Mouse (Mus musculus): ENCODE measurements around the gene Olfr1087. TPM values are rescaled to one million over a fixed set of nuclear protein-coding genes. Genes with fewer than 3 reads are reported as not detected.
"Not testable (repeated sequence)": the region's sequence is repeated elsewhere in the genome, so short reads cannot be mapped to it uniquely, and the experiment has no call there.

The Olfr1087 gene
- not detected in 2 replicates for total RNA-seq (2014; rRNA removed; ENCODE audit: low replicate concordance)
- polyA plus RNA-seq (2015; fragmentation: Nextera tagmentation; extraction: Ambion mirVana), result not detected in 2 replicates

DNA sequence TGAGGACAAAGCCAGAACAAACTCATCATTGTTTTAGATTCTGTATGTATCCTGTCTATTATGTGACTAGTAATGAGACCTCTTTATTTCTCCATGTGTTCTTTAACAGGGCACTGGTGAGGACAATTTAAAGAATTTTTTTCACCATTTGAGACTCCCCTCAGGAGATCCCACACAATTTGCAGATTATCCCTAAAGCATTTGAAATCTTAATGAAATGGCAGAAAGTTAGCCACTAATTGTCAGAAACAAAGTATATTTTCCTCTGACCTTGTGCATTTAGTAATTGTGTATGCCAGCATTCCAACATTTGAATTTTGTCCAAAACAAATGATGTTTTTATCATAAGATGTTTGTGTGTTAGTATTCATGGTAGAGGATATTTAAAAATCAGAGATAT lies at the start of gene Olfr1087:
Gene Olfr1087 (minus strand): TSS at position 101 of the 400 bp plus-strand sequence.
- H3K36me3 ChIP-seq (replicated peaks; ENCODE audit: control insufficient read depth, insufficient read depth, low read length), result no peaks in the 10 kb centered on the region
- H3K9ac ChIP-seq (replicated peaks; ENCODE audit: low read depth, low read length), result no peak within 1 kb of the TSS
- H3K4me2 ChIP-seq (ENCODE audit: low read depth, low read length), result no peak within 1 kb of the TSS
- no peak within 1 kb of the TSS for H3K27ac ChIP-seq (ENCODE audit: low read depth)
- TF ChIP-seq CTCF (IDR thresholded peaks at IDR 0.05; ENCODE audit: low read depth) (no peak), EP300 (IDR thresholded peaks at IDR 0.05; ENCODE audit: low read depth) (no peak)
- H3K27me3 ChIP-seq (ENCODE audit: control insufficient read depth, insufficient read depth, low read length), result no peaks in the 10 kb centered on the region
- H3K4me3 ChIP-seq (ENCODE audit: low read depth, low read length), result no peak within 1 kb of the TSS
- no peaks in the 10 kb centered on the region for H3K9me3 ChIP-seq (replicated peaks; ENCODE audit: control insufficient read depth, low read length)
- no peaks in the 10 kb centered on the region for H3K4me1 ChIP-seq (ENCODE audit: control insufficient read depth, insufficient read depth)
- no peak for ATAC-seq (ENCODE audit: insufficient read depth, low read depth)
- no peak for DNase-seq (ENCODE audit: low spot score)

GRCm38 (mm10) chr2:86733601-86734000 lies 35.4 kb upstream of the Olfr1087 start, which contains the start of gene Olfr1089:
TSS of gene Olfr1089 (minus strand) at chr2:86733701.
- Histone ChIP-seq H3K4me3 (ENCODE audit: low read depth, low read length) (no peak within 1 kb of the TSS), H3K9ac (replicated peaks; ENCODE audit: low read depth, low read length) (no peak within 1 kb of the TSS), H3K9me3 (replicated peaks; ENCODE audit: control insufficient read depth, low read length) (no peaks in the 10 kb centered on the region), H3K4me1 (ENCODE audit: control insufficient read depth, insufficient read depth) (no peaks in the 10 kb centered on the region), H3K36me3 (replicated peaks; ENCODE audit: control insufficient read depth, insufficient read depth, low read length) (no peaks in the 10 kb centered on the region), H3K27ac (ENCODE audit: low read depth) (no peak within 1 kb of the TSS), H3K27me3 (ENCODE audit: control insufficient read depth, insufficient read depth, low read length) (no peaks in the 10 kb centered on the region), H3K4me2 (ENCODE audit: low read depth, low read length) (no peak within 1 kb of the TSS)
- TF ChIP-seq EP300 (IDR thresholded peaks at IDR 0.05; ENCODE audit: low read depth), result no peak
- no peak for TF ChIP-seq CTCF (IDR thresholded peaks at IDR 0.05; ENCODE audit: low read depth)
- ATAC-seq (ENCODE audit: insufficient read depth, low read depth) (no peak), DNase-seq (ENCODE audit: low spot score) (no peak)

- Histone ChIP-seq H3K4me2 (ENCODE audit: low read depth, low read length) (no peak within 1 kb of the TSS), H3K9me3 (replicated peaks; ENCODE audit: control insufficient read depth, low read length) (no peaks in the 10 kb centered on the region), H3K4me3 (ENCODE audit: low read depth, low read length) (no peak within 1 kb of the TSS), H3K9ac (replicated peaks; ENCODE audit: low read depth, low read length) (no peak within 1 kb of the TSS), H3K36me3 (replicated peaks; ENCODE audit: control insufficient read depth, insufficient read depth, low read length) (no peaks in the 10 kb centered on the region), H3K4me1 (ENCODE audit: control insufficient read depth, insufficient read depth) (no peaks in the 10 kb centered on the region), H3K27me3 (ENCODE audit: control insufficient read depth, insufficient read depth, low read length) (no peaks in the 10 kb centered on the region), H3K27ac (ENCODE audit: low read depth) (no peak within 1 kb of the TSS)
- ATAC-seq (ENCODE audit: insufficient read depth, low read depth) (no peak), DNase-seq (ENCODE audit: low spot score) (no peak)
- 68% methylated on average over 2 of the region's 2 CpGs for WGBS
- no peak for TF ChIP-seq EP300 (IDR thresholded peaks at IDR 0.05; ENCODE audit: low read depth)
- no peak for TF ChIP-seq CTCF (IDR thresholded peaks at IDR 0.05; ENCODE audit: low read depth)
Observed at GRCm38 (mm10) chr2:86679992-86680391, 18.2 kb downstream of the Olfr1087 start, which contains the start of gene Olfr1086. TSS of gene Olfr1086 (minus strand) at chr2:86680092.

DNA sequence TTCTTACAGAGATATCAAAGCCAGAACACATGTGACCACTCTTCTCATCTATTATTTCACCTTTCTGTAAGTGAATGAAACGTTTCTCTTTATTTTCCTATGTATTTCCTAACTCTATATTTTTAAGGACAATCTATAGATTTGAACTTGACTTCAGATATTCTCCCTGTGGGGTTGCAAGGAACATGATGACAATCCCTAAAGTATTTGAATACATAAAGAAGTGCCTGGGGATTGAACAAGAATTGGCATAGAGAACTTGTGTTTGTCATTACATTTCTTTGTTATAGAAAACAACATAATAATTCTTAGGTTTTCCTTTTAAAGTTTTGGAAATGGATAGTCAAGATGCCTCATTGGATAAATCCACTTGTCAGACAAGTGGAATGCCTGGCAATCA lies 36.3 kb downstream of the Olfr1087 start, which contains the start of gene Olfr1085:
Gene Olfr1085 (minus strand): TSS at position 101 of the 400 bp plus-strand sequence.
- H3K9ac ChIP-seq (replicated peaks; ENCODE audit: low read depth, low read length), result no peak within 1 kb of the TSS
- no peak within 1 kb of the TSS for H3K4me3 ChIP-seq (ENCODE audit: low read depth, low read length)
- H3K4me1 ChIP-seq (ENCODE audit: control insufficient read depth, insufficient read depth), result no peaks in the 10 kb centered on the region
- no peaks in the 10 kb centered on the region for H3K36me3 ChIP-seq (replicated peaks; ENCODE audit: control insufficient read depth, insufficient read depth, low read length)
- H3K4me2 ChIP-seq (ENCODE audit: low read depth, low read length), result no peak within 1 kb of the TSS
- DNase-seq (ENCODE audit: low spot score), result no peak
- no peak for ATAC-seq (ENCODE audit: insufficient read depth, low read depth)
- TF ChIP-seq EP300 (IDR thresholded peaks at IDR 0.05; ENCODE audit: low read depth) (no peak), CTCF (IDR thresholded peaks at IDR 0.05; ENCODE audit: low read depth) (no peak)
- H3K27ac ChIP-seq (ENCODE audit: low read depth), result no peak within 1 kb of the TSS
- H3K27me3 ChIP-seq (ENCODE audit: control insufficient read depth, insufficient read depth, low read length), result no peaks in the 10 kb centered on the region
- H3K9me3 ChIP-seq (replicated peaks; ENCODE audit: control insufficient read depth, low read length), result no peaks in the 10 kb centered on the region
- 19% methylated on average over 1 of the region's 1 CpGs for WGBS

DNA sequence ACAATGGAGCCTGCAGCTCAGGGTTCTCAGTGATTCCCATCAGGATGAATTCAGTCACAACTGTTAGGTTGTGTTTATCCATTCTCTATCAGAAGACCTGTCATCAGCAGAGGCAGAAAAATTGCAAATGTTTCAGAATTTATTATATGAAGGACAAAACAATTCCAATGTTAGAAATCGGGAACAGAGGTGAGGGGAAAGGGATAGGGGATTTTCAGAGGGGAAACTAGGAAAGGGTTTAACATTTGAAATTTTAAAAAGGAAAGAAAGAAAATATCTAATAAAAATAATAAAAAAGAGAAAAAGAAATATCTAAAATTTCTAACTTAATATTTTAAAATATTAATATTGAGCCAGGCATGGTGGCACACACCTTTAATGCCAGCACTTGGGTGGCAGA lies 58.6 kb downstream of the Olfr1087 start, which contains the start of gene Olfr1084:
Gene Olfr1084 (minus strand): TSS at position 101 of the 400 bp plus-strand sequence.
- H3K9ac ChIP-seq (replicated peaks; ENCODE audit: low read depth, low read length); H3K27ac ChIP-seq (ENCODE audit: low read depth); DNase-seq (ENCODE audit: low spot score); H3K4me1 ChIP-seq (ENCODE audit: control insufficient read depth, insufficient read depth); ATAC-seq (ENCODE audit: insufficient read depth, low read depth); H3K9me3 ChIP-seq (replicated peaks; ENCODE audit: control insufficient read depth, low read length); H3K27me3 ChIP-seq (ENCODE audit: control insufficient read depth, insufficient read depth, low read length); H3K36me3 ChIP-seq (replicated peaks; ENCODE audit: control insufficient read depth, insufficient read depth, low read length); H3K4me2 ChIP-seq (ENCODE audit: low read depth, low read length); H3K4me3 ChIP-seq (ENCODE audit: low read depth, low read length): not testable (repeated sequence)
- WGBS, result 79% methylated on average over 1 of the region's 1 CpGs

Other genes starting within 250 kb of the Olfr1087 start
- not detected in 2 replicates for gene Olfr1065, start 247.8 kb downstream of the Olfr1087 start, total RNA-seq (2014; rRNA removed; ENCODE audit: low replicate concordance)
- gene Olfr1065, start 247.8 kb downstream of the Olfr1087 start, polyA plus RNA-seq (2015; fragmentation: Nextera tagmentation; extraction: Ambion mirVana), result not detected in 2 replicates
- gene Olfr1066, start 242.1 kb downstream of the Olfr1087 start, total RNA-seq (2014; rRNA removed; ENCODE audit: low replicate concordance), result not detected in 2 replicates
- gene Olfr1066, start 242.1 kb downstream of the Olfr1087 start, polyA plus RNA-seq (2015; fragmentation: Nextera tagmentation; extraction: Ambion mirVana), result not detected in 2 replicates
- not detected in 2 replicates for gene Olfr228, start 211.0 kb downstream of the Olfr1087 start, total RNA-seq (2014; rRNA removed; ENCODE audit: low replicate concordance)
- not detected in 2 replicates for gene Olfr228, start 211.0 kb downstream of the Olfr1087 start, polyA plus RNA-seq (2015; fragmentation: Nextera tagmentation; extraction: Ambion mirVana)
- gene Olfr1076, start 189.9 kb downstream of the Olfr1087 start, total RNA-seq (2014; rRNA removed; ENCODE audit: low replicate concordance), result not detected in 2 replicates
- gene Olfr1076, start 189.9 kb downstream of the Olfr1087 start, polyA plus RNA-seq (2015; fragmentation: Nextera tagmentation; extraction: Ambion mirVana), result not detected in 2 replicates
- gene Olfr1079, start 155.9 kb downstream of the Olfr1087 start, total RNA-seq (2014; rRNA removed; ENCODE audit: low replicate concordance), result not detected in 2 replicates
- gene Olfr1079, start 155.9 kb downstream of the Olfr1087 start, polyA plus RNA-seq (2015; fragmentation: Nextera tagmentation; extraction: Ambion mirVana), result not detected in 2 replicates
- not detected in 2 replicates for gene Olfr1080, start 140.2 kb downstream of the Olfr1087 start, total RNA-seq (2014; rRNA removed; ENCODE audit: low replicate concordance)
- gene Olfr1080, start 140.2 kb downstream of the Olfr1087 start, polyA plus RNA-seq (2015; fragmentation: Nextera tagmentation; extraction: Ambion mirVana), result not detected in 2 replicates
- gene Olfr1082, start 99.4 kb downstream of the Olfr1087 start, total RNA-seq (2014; rRNA removed; ENCODE audit: low replicate concordance), result not detected in 2 replicates
- not detected in 2 replicates for gene Olfr1082, start 99.4 kb downstream of the Olfr1087 start, polyA plus RNA-seq (2015; fragmentation: Nextera tagmentation; extraction: Ambion mirVana)
- gene Olfr1084, start 58.7 kb downstream of the Olfr1087 start, total RNA-seq (2014; rRNA removed; ENCODE audit: low replicate concordance), result not detected in 2 replicates
- gene Olfr1084, start 58.7 kb downstream of the Olfr1087 start, polyA plus RNA-seq (2015; fragmentation: Nextera tagmentation; extraction: Ambion mirVana), result not detected in 2 replicates
- gene Olfr1085, start 36.4 kb downstream of the Olfr1087 start, total RNA-seq (2014; rRNA removed; ENCODE audit: low replicate concordance), result not detected in 2 replicates
- not detected in 2 replicates for gene Olfr1085, start 36.4 kb downstream of the Olfr1087 start, polyA plus RNA-seq (2015; fragmentation: Nextera tagmentation; extraction: Ambion mirVana)
- not detected in 2 replicates for gene Olfr1086, start 18.3 kb downstream of the Olfr1087 start, total RNA-seq (2014; rRNA removed; ENCODE audit: low replicate concordance)
- not detected in 2 replicates for gene Olfr1086, start 18.3 kb downstream of the Olfr1087 start, polyA plus RNA-seq (2015; fragmentation: Nextera tagmentation; extraction: Ambion mirVana)
- gene Olfr1089, start 35.3 kb upstream of the Olfr1087 start, total RNA-seq (2014; rRNA removed; ENCODE audit: low replicate concordance), result not detected in 2 replicates
- gene Olfr1089, start 35.3 kb upstream of the Olfr1087 start, polyA plus RNA-seq (2015; fragmentation: Nextera tagmentation; extraction: Ambion mirVana), result not detected in 2 replicates
- gene Olfr1090, start 60.6 kb upstream of the Olfr1087 start, total RNA-seq (2014; rRNA removed; ENCODE audit: low replicate concordance), result not detected in 2 replicates
- not detected in 2 replicates for gene Olfr1090, start 60.6 kb upstream of the Olfr1087 start, polyA plus RNA-seq (2015; fragmentation: Nextera tagmentation; extraction: Ambion mirVana)
- gene Olfr1093, start 84.1 kb upstream of the Olfr1087 start, total RNA-seq (2014; rRNA removed; ENCODE audit: low replicate concordance), result not detected in 2 replicates
- gene Olfr1093, start 84.1 kb upstream of the Olfr1087 start, polyA plus RNA-seq (2015; fragmentation: Nextera tagmentation; extraction: Ambion mirVana), result not detected in 2 replicates
- gene Olfr141, start 111.6 kb upstream of the Olfr1087 start, total RNA-seq (2014; rRNA removed; ENCODE audit: low replicate concordance), result not detected in 2 replicates
- not detected in 2 replicates for gene Olfr141, start 111.6 kb upstream of the Olfr1087 start, polyA plus RNA-seq (2015; fragmentation: Nextera tagmentation; extraction: Ambion mirVana)
- gene Olfr1094, start 126.3 kb upstream of the Olfr1087 start, total RNA-seq (2014; rRNA removed; ENCODE audit: low replicate concordance), result not detected in 2 replicates
- gene Olfr1094, start 126.3 kb upstream of the Olfr1087 start, polyA plus RNA-seq (2015; fragmentation: Nextera tagmentation; extraction: Ambion mirVana), result not detected in 2 replicates
- not detected in 2 replicates for gene Olfr1095, start 153.3 kb upstream of the Olfr1087 start, total RNA-seq (2014; rRNA removed; ENCODE audit: low replicate concordance)
- gene Olfr1095, start 153.3 kb upstream of the Olfr1087 start, polyA plus RNA-seq (2015; fragmentation: Nextera tagmentation; extraction: Ambion mirVana), result not detected in 2 replicates
- gene Gm13723, start 176.4 kb upstream of the Olfr1087 start, total RNA-seq (2014; rRNA removed; ENCODE audit: low replicate concordance), result not detected in 2 replicates
- gene Gm13723, start 176.4 kb upstream of the Olfr1087 start, polyA plus RNA-seq (2015; fragmentation: Nextera tagmentation; extraction: Ambion mirVana), result not detected in 2 replicates
- not detected in 2 replicates for gene Olfr1097, start 193.8 kb upstream of the Olfr1087 start, total RNA-seq (2014; rRNA removed; ENCODE audit: low replicate concordance)
- not detected in 2 replicates for gene Olfr1097, start 193.8 kb upstream of the Olfr1087 start, polyA plus RNA-seq (2015; fragmentation: Nextera tagmentation; extraction: Ambion mirVana)
- gene Olfr1098, start 226.2 kb upstream of the Olfr1087 start, total RNA-seq (2014; rRNA removed; ENCODE audit: low replicate concordance), result not detected in 2 replicates
- not detected in 2 replicates for gene Olfr1098, start 226.2 kb upstream of the Olfr1087 start, polyA plus RNA-seq (2015; fragmentation: Nextera tagmentation; extraction: Ambion mirVana)

Measured in heart, postnatal 0 days (tissue).